14 mouse cellular contexts compared by ENCODE assay signal in the genomic region with DNA sequence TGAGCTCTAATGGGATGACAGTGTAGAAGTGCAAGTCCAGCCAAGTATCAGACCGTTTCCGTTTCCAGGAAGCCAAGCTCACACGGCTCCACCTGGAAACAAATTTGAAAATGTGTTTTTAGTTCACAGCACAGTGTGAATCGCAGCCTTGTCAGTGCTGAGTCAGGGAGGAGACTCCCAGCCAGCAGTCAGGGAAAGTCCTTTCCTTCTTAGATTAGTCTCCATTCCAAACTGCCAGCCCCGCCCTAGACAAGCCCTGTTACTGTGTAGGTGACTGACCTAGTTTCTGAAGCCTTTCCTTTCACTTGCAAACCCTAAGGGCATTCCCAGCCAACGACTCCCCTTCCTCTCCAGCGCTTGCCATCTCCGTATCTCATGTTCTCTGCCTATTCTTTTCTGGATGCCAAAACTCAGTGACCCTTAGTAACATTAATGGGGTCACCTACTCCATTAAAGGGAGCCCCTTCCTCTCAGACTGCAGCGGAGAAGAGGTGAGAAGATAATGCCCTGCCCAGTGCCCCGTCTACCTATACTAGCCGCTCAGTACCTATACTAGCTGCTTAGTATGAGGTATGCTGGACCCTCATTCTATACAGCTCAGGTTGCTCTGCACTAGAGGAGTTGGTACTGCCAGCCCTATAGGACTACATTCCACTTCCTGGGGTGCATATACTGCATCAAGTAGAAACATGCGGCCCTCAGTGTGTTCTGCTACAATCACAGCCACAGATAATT. TPM values are rescaled to one million over a fixed set of nuclear protein-coding genes. Genes with fewer than 3 reads are reported as not detected.
DNase-seq lines count a peak whose midpoint lies in the region; ATAC-seq lines count a peak whose summit lies in the region.
"Had no signal": no experiment of that assay in that cellular context is flagged by ENCODE, and none has a peak within 500 bp of the region (broad histone marks: within the 10 kb centered on the region; RNA-seq: fewer than 3 reads in every experiment).

No protein-coding gene starts in this region.

- H3K36me3 ChIP-seq in embryonic facial prominence, embryonic 12.5 days, result no peaks in the 10 kb centered on the region
- no peaks in the 10 kb centered on the region for H3K36me3 ChIP-seq in embryonic facial prominence, embryonic 10.5 days (replicated peaks)
- no peaks in the 10 kb centered on the region for H3K36me3 ChIP-seq in hindbrain, embryonic 13.5 days
- H3K36me3 ChIP-seq: heart, embryonic 13.5 days had no signal

- no peak overlapping the region for H3K27ac ChIP-seq in embryonic facial prominence, embryonic 12.5 days
- H3K27ac ChIP-seq in embryonic facial prominence, embryonic 10.5 days (replicated peaks), result no peak overlapping the region
- H3K27ac ChIP-seq in hindbrain, embryonic 13.5 days, result no peak overlapping the region
- H3K27ac ChIP-seq: heart, embryonic 13.5 days; left cerebral cortex, adult 2 months; liver, embryonic 14.5 days had no signal

- intact Hi-C loops in left cerebral cortex, postnatal 36 days (cut with DNase I), result no loop called here

- peak; percentile 35; the same call in 1 of the 2 replicates for ATAC-seq in embryonic facial prominence, embryonic 12.5 days (ENCODE audit: insufficient number of reproducible peaks, insufficient read depth, low FRiP score, low TSS enrichment)
- ATAC-seq in hindbrain, embryonic 13.5 days (ENCODE audit: low FRiP score), result no peak
- ATAC-seq: forebrain, embryonic 16.5 days had no signal

- no peaks in the 10 kb centered on the region for H3K4me1 ChIP-seq in embryonic facial prominence, embryonic 12.5 days
- H3K4me1 ChIP-seq in embryonic facial prominence, embryonic 10.5 days, result no peaks in the 10 kb centered on the region
- no peaks in the 10 kb centered on the region for H3K4me1 ChIP-seq in hindbrain, embryonic 13.5 days (replicated peaks)

- H3K4me2 ChIP-seq in embryonic facial prominence, embryonic 12.5 days (replicated peaks), result no peak overlapping the region
- no peak overlapping the region for H3K4me2 ChIP-seq in hindbrain, embryonic 13.5 days
- H3K4me2 ChIP-seq: heart, embryonic 13.5 days had no signal

- H3K4me3 ChIP-seq in embryonic facial prominence, embryonic 12.5 days, result no peak overlapping the region
- H3K4me3 ChIP-seq in embryonic facial prominence, embryonic 10.5 days, result no peak overlapping the region
- H3K4me3 ChIP-seq in hindbrain, embryonic 13.5 days, result no peak overlapping the region
- H3K4me3 ChIP-seq: heart, embryonic 13.5 days; left cerebral cortex, adult 2 months had no signal

- no peak for DNase-seq in embryonic facial prominence, embryonic 10.5 days (ENCODE audit: low spot score)
- peak; percentile 7 to 14 for DNase-seq in left cerebral cortex, postnatal 36 days (ENCODE audit: low spot score in 2 of 2)
- no peak for DNase-seq in left cerebral cortex, adult 11 months (ENCODE audit: low spot score)
- peak; percentile 80 for DNase-seq in NIH3T3 (ENCODE audit: low read depth)
- peak; percentile 76 for DNase-seq in large intestine, adult 2 months (ENCODE audit: low read depth, low spot score)
- no peak for DNase-seq in cerebellum, adult 11-12 months
- DNase-seq: kidney, adult 18-20 months; thymus, postnatal 14 days had no signal

- no peaks in the 10 kb centered on the region for H3K9me3 ChIP-seq in embryonic facial prominence, embryonic 12.5 days
- no peaks in the 10 kb centered on the region; the same call in 1 of the 2 replicates for H3K9me3 ChIP-seq in embryonic facial prominence, embryonic 10.5 days
- no peaks in the 10 kb centered on the region for H3K9me3 ChIP-seq in hindbrain, embryonic 13.5 days
- H3K9me3 ChIP-seq: heart, embryonic 13.5 days had no signal

- 73% methylated on average over 12 of the region's 12 CpGs for WGBS in embryonic facial prominence, embryonic 12.5 days
- WGBS in embryonic facial prominence, embryonic 10.5 days, result 82% methylated on average over 12 of the region's 12 CpGs
- WGBS in large intestine, adult 2 months, result 43% methylated on average over 12 of the region's 12 CpGs
- 86% methylated on average over 12 of the region's 12 CpGs for WGBS in hindbrain, embryonic 13.5 days

- H3K27me3 ChIP-seq in embryonic facial prominence, embryonic 12.5 days, result no peaks in the 10 kb centered on the region
- H3K27me3 ChIP-seq in embryonic facial prominence, embryonic 10.5 days (replicated peaks; ENCODE audit: low read depth, poor library complexity, severe bottlenecking), result no peaks in the 10 kb centered on the region
- H3K27me3 ChIP-seq in hindbrain, embryonic 13.5 days, result no peaks in the 10 kb centered on the region
- H3K27me3 ChIP-seq: heart, embryonic 13.5 days had no signal

- no peak overlapping the region for H3K9ac ChIP-seq in embryonic facial prominence, embryonic 12.5 days
- H3K9ac ChIP-seq in hindbrain, embryonic 13.5 days, result no peak overlapping the region
- H3K9ac ChIP-seq: heart, embryonic 13.5 days; liver, embryonic 14.5 days had no signal

RNA-seq across cellular contexts. Expression of a gene that starts 25.8 kb away (rescaled TPM):
- polyA plus RNA-seq in embryonic facial prominence, embryonic 12.5 days (2016; fragmentation: Nextera tagmentation; extraction: Ambion mirVana), result 374 and 417 TPM in 2 replicates
- polyA plus RNA-seq in embryonic facial prominence, embryonic 10.5 days (2016; fragmentation: Nextera tagmentation; extraction: Ambion mirVana), result 444 and 446 TPM in 2 replicates
- 100 to 1,000 TPM; 138 to 161 TPM for total RNA-seq in left cerebral cortex, postnatal 36 days (2021)
- polyA plus RNA-seq in large intestine, adult 2 months (2012; rRNA removed), result 28.9 and 36.4 TPM in 2 replicates
- polyA plus RNA-seq in hindbrain, embryonic 13.5 days (2015; fragmentation: Nextera tagmentation; extraction: Ambion mirVana), result 384 and 399 TPM in 2 replicates

RNA-seq across cellular contexts. Expression of a gene that starts 57.0 kb away (rescaled TPM):
- polyA plus RNA-seq in embryonic facial prominence, embryonic 12.5 days (2016; fragmentation: Nextera tagmentation; extraction: Ambion mirVana), result 222 and 233 TPM in 2 replicates
- 139 and 160 TPM in 2 replicates for polyA plus RNA-seq in embryonic facial prominence, embryonic 10.5 days (2016; fragmentation: Nextera tagmentation; extraction: Ambion mirVana)
- 100 to 1,000 TPM in 1 of 2 experiments, 10 to 100 TPM in 1; 81.3 to 117 TPM for total RNA-seq in left cerebral cortex, postnatal 36 days (2021)
- 35.9 and 54.7 TPM in 2 replicates for polyA plus RNA-seq in large intestine, adult 2 months (2012; rRNA removed)
- 174 and 180 TPM in 2 replicates for polyA plus RNA-seq in hindbrain, embryonic 13.5 days (2015; fragmentation: Nextera tagmentation; extraction: Ambion mirVana)

Comparison
In these comparisons a context has a peak if more than half of its experiments do, and no peak if none do; other contexts are left out.
1. DNase-seq: peak in left cerebral cortex, postnatal 36 days (2 of 2), NIH3T3 (single experiment) and large intestine, adult 2 months (single experiment); none in embryonic facial prominence, embryonic 10.5 days (single experiment), left cerebral cortex, adult 11 months (single experiment) and cerebellum, adult 11-12 months (single experiment).
2. RNA of a gene that starts 25.8 kb away (polyA plus RNA-seq): 444 to 446 TPM in embryonic facial prominence, embryonic 10.5 days, 374 to 417 TPM in embryonic facial prominence, embryonic 12.5 days and 384 to 399 TPM in hindbrain, embryonic 13.5 days; 28.9 to 36.4 TPM in large intestine, adult 2 months; every median in the first group is over 10 times any median in the second.